Mouse (Mus musculus) limb, embryonic 12.5 days (tissue): ENCODE data around the gene Psme1. TPM values are rescaled to one million over a fixed set of nuclear protein-coding genes. Genes with fewer than 3 reads are reported as not detected.

ENCODE experiments used
- ATAC-seq: fragments of 200-750 bp; cut with Nextera tagmentation; 2 replicates; pipeline ENCODE4 v1.8.0; 2017; ENCODE audit warnings: low read depth, moderate TSS enrichment; ENCODE audit not compliant: insufficient number of reproducible peaks, insufficient read depth, low FRiP score, low TSS enrichment
- H3K27ac ChIP-seq: fragments of 300-500 bp; sonication (generic); 2 replicates; pipeline ENCODE4 v1.5.1; 2016; ENCODE audit warnings: mild to moderate bottlenecking, moderate library complexity
- H3K27me3 ChIP-seq: fragments of 300-500 bp; sonication (generic); 2 replicates; pipeline ENCODE4 v1.6.1; 2016; ENCODE audit warnings: mild to moderate bottlenecking, moderate library complexity
- H3K36me3 ChIP-seq: fragments of 300-500 bp; sonication (generic); 2 replicates; pipeline ENCODE4 v1.6.1; 2016; ENCODE audit warnings: mild to moderate bottlenecking, moderate library complexity
- H3K4me1 ChIP-seq: fragments of 300-500 bp; sonication (generic); replicated peaks from 2 replicates; pipeline ENCODE4 v1.6.1; 2016
- H3K4me2 ChIP-seq: fragments of 300-500 bp; sonication (generic); 2 replicates; pipeline ENCODE4 v1.6.1; 2016; ENCODE audit warnings: mild to moderate bottlenecking, moderate library complexity
- H3K4me3 ChIP-seq: fragments of 300-500 bp; sonication (generic); replicated peaks from 2 replicates; pipeline ENCODE4 v1.5.1; 2016; ENCODE audit warnings: mild to moderate bottlenecking
- H3K9ac ChIP-seq: fragments of 300-500 bp; sonication (generic); replicated peaks from 2 replicates; pipeline ENCODE4 v1.6.1; 2016; ENCODE audit warnings: mild to moderate bottlenecking, moderate library complexity
- H3K9me3 ChIP-seq: fragments of 300-500 bp; sonication (generic); 2 replicates; pipeline ENCODE4 v1.6.1; 2016; ENCODE audit warnings: mild to moderate bottlenecking, moderate library complexity
- WGBS: fragments of 180-500 bp; shearing (Covaris S2); methylation state at CpG from one replicate; pipeline ENCODE4 v1.1.7; 2016; 5-methylcytosine and 5-hydroxymethylcytosine counted together
- polyA plus RNA-seq: library from polyadenylated mRNA; unstranded; fragments of >200 nt; fragmentation: Nextera tagmentation; extraction: Ambion mirVana; gene quantifications from 2 replicates; pipeline ENCODE4 v1.2.1, GENCODE M21; 2016

Psme1 gene
- polyA plus RNA-seq, 1 experiment from 2014 or later: 151 TPM

GRCm38 (mm10) chr14:55628077-55628827, 50.3 kb downstream of the Psme1 start:
- H3K9ac ChIP-seq: no peak overlapping the region
- no peaks in the 10 kb centered on the region for H3K9me3 ChIP-seq
- H3K27me3 ChIP-seq: no peaks in the 10 kb centered on the region
- no peak overlapping the region for H3K4me2 ChIP-seq
- no peak for ATAC-seq
- no peak overlapping the region for H3K4me3 ChIP-seq
- H3K36me3 ChIP-seq: peaks cover 98% of the 10 kb centered on the region
- H3K4me1 ChIP-seq: no peaks in the 10 kb centered on the region
- 79% methylated on average over 27 of the region's 27 CpGs for WGBS
- H3K27ac ChIP-seq: no peak overlapping the region

- ATAC-seq: no peak
- WGBS: 55% methylated on average over 5 of the region's 5 CpGs
- H3K9me3 ChIP-seq: no peaks in the 10 kb centered on the region
- no peak overlapping the region for H3K4me3 ChIP-seq
- no peaks in the 10 kb centered on the region for H3K27me3 ChIP-seq
- no peak overlapping the region for H3K4me2 ChIP-seq
- no peak overlapping the region for H3K27ac ChIP-seq
- H3K9ac ChIP-seq: no peak overlapping the region
- peaks cover 100% of the 10 kb centered on the region for H3K36me3 ChIP-seq
- H3K4me1 ChIP-seq: 0 out of 2 replicates have a peak, but pooled peaks cover 3% of the 10 kb centered on the region
These were observed 51.4 kb downstream of the Psme1 start for GRCm38 (mm10) chr14:55629312-55629711.

Other genes starting within 250 kb of the Psme1 start
- gene Dhrs4, start 99.4 kb upstream of the Psme1 start, polyA plus RNA-seq: 83.2 and 86.9 TPM in 2 replicates
- gene Carmil3, start 87.5 kb upstream of the Psme1 start, polyA plus RNA-seq: 3.7 and 5.1 TPM in 2 replicates
- gene Cpne6, start 67.7 kb upstream of the Psme1 start, polyA plus RNA-seq: 0.32 and 0.35 TPM in 2 replicates
- gene Nrl, start 53.1 kb upstream of the Psme1 start, polyA plus RNA-seq: not detected in 2 replicates
- gene Pck2, start 37.9 kb upstream of the Psme1 start, polyA plus RNA-seq: 33.2 and 35.4 TPM in 2 replicates
- 65.5 and 69.7 TPM in 2 replicates for gene Dcaf11, start 18.1 kb upstream of the Psme1 start, polyA plus RNA-seq
- gene A730061H03Rik, start 17.7 kb upstream of the Psme1 start, polyA plus RNA-seq: 1.1 TPM in 1 of 2 replicates, not detected in the other
- gene Fitm1, start 2.5 kb upstream of the Psme1 start, polyA plus RNA-seq: 16.0 and 16.1 TPM in 2 replicates
- gene Emc9, start 7.2 kb downstream of the Psme1 start, polyA plus RNA-seq: 3.7 and 4.0 TPM in 2 replicates
- gene Psme2, start 13.0 kb downstream of the Psme1 start, polyA plus RNA-seq: 210 and 260 TPM in 2 replicates
- gene Rnf31, start 13.6 kb downstream of the Psme1 start, polyA plus RNA-seq: 19.9 and 22.4 TPM in 2 replicates
- 9.2 and 9.6 TPM in 2 replicates for gene Irf9, start 25.4 kb downstream of the Psme1 start, polyA plus RNA-seq
- 10.0 and 12.2 TPM in 2 replicates for gene Rec8, start 39.9 kb downstream of the Psme1 start, polyA plus RNA-seq
- gene Ipo4, start 57.8 kb downstream of the Psme1 start, polyA plus RNA-seq: 78.9 and 100 TPM in 2 replicates
- gene Gm49378, start 59.8 kb downstream of the Psme1 start, polyA plus RNA-seq: 2.7 and 3.1 TPM in 2 replicates
- gene Tm9sf1, start 65.7 kb downstream of the Psme1 start, polyA plus RNA-seq: 96.1 and 96.7 TPM in 2 replicates
- 0.70 and 1.0 TPM in 2 replicates for gene Tssk4, start 72.1 kb downstream of the Psme1 start, polyA plus RNA-seq
- gene Mdp1, start 82.4 kb downstream of the Psme1 start, polyA plus RNA-seq: 63.0 and 68.8 TPM in 2 replicates
- 67.6 and 74.2 TPM in 2 replicates for gene Gmpr2, start 93.8 kb downstream of the Psme1 start, polyA plus RNA-seq
- gene Nedd8, start 94.0 kb downstream of the Psme1 start, polyA plus RNA-seq: 594 and 653 TPM in 2 replicates
- gene Tinf2, start 103.7 kb downstream of the Psme1 start, polyA plus RNA-seq: 57.1 and 58.3 TPM in 2 replicates
- 2.0 and 2.7 TPM in 2 replicates for gene Tgm1, start 135.8 kb downstream of the Psme1 start, polyA plus RNA-seq
- 27.3 and 29.0 TPM in 2 replicates for gene Rabggta, start 144.1 kb downstream of the Psme1 start, polyA plus RNA-seq
- 72.5 and 82.6 TPM in 2 replicates for gene Dhrs1, start 167.6 kb downstream of the Psme1 start, polyA plus RNA-seq
- gene Nop9, start 167.6 kb downstream of the Psme1 start, polyA plus RNA-seq: 52.0 and 53.0 TPM in 2 replicates
- gene Cideb, start 180.3 kb downstream of the Psme1 start, polyA plus RNA-seq: 0.60 TPM in 1 of 2 replicates, not detected in the other
- gene Ltb4r2, start 183.3 kb downstream of the Psme1 start, polyA plus RNA-seq: 0.58 and 0.73 TPM in 2 replicates
- 0.26 and 0.68 TPM in 2 replicates for gene Ltb4r1, start 187.8 kb downstream of the Psme1 start, polyA plus RNA-seq
- gene Adcy4, start 206.0 kb downstream of the Psme1 start, polyA plus RNA-seq: 17.7 and 19.9 TPM in 2 replicates
- 25.2 and 36.4 TPM in 2 replicates for gene Ripk3, start 210.7 kb downstream of the Psme1 start, polyA plus RNA-seq
- gene Nfatc4, start 245.0 kb downstream of the Psme1 start, polyA plus RNA-seq: 147 and 151 TPM in 2 replicates